Mouse (Mus musculus) adrenal gland, adult 10 weeks (tissue): ENCODE results near the gene Lbr. TPM values are rescaled to one million over a fixed set of nuclear protein-coding genes. Genes with fewer than 3 reads are reported as not detected.

ENCODE experiments used
- polyA plus RNA-seq: library from polyadenylated mRNA; stranded (reverse); fragments of 350-450 nt; fragmentation: Illumina TruSeq; extraction: RNeasy Lipid Tissue Mini Kit (QIAGEN cat#74804); gene quantifications from one replicate; pipeline ENCODE4 v1.2.3, GENCODE M21; 2014; ENCODE audit warnings: low read depth, low replicate concordance

Lbr gene
- polyA plus RNA-seq = 24.2 TPM

GRCm38 (mm10) chr1:181842781-181843180 is at the start of gene Lbr:
Gene Lbr (minus strand): TSS chr1:181843046.

Other genes starting within 250 kb of the Lbr start
- 121 TPM for gene Enah, start 176.9 kb upstream of the Lbr start, polyA plus RNA-seq